Mouse (Mus musculus) embryonic stem cell, embryonic (primary cell): ENCODE data around the gene Ceacam20.

Experiments used
- CTCF ChIA-PET, 4 experiments: fragments of 300-600 bp in 2 of 4; fragments of 350-600 bp in 2 of 4; sonication (Branson Sonifier 250); formaldehyde crosslinking; loops; one replicate each; lab custom pipeline; 2022; ENCODE audit warnings: inconsistent platforms in 2 of 4; lab: Charles Lee
- POLR2A ChIA-PET, 4 experiments: fragments of 300-600 bp in 2 of 4; fragments of 350-600 bp in 2 of 4; sonication (Branson Sonifier 250); formaldehyde crosslinking; loops; one replicate each; lab custom pipeline; 2022; ENCODE audit warnings: antibody characterized with exemption in 4 of 4, inconsistent platforms in 1 of 4; lab: Charles Lee

Gene Ceacam20

DNA sequence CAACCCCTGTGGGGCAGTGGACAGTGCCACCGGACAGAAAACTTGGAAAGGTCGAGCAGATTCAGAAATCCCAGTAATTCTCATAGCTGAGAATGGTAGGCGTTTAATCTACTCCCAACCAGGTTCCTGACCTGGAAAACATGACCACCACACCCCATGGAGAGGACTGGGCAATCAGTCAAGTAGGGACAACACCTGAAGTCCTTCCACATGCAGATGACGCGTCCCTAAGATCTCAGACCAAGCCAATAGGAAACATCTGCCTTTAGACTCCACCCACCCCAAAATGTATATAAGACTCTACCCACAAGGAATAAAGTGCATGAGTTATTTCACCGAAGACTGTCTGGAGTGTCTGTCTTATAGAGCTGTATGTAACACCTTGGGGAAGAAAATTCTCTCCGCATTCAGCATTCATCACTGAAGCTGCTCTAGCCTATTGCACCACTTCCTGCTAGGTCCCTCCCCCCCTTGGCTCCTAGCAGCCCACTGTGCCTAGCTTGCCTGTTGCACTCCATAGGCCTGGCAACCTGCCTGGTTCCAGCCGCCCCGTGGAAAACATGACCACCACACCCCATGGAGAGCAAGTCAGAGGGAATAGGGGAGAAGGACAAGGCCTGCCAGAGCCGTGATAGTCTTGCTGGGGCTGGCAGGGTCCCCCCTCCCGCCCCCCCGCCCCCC is 25.5 kb upstream of the Ceacam20 start:
- ChIA-PET POLR2A (interaction anchor here (0.5 to 6.3 kb wide), 11 partner anchors 10 to 127 kb away, joined by 3 to 29 read pairs (median 4); partner anchors contain the start of gene Igsf23 (in 1 of the 4)), CTCF (interaction anchor here in 2 of 4 experiments (0.9 to 1.8 kb wide), 4 partner anchors 11 to 64 kb away, joined by 3 to 5 read pairs (median 3); no protein-coding TSS in a partner anchor)

- ChIA-PET POLR2A (interaction anchor here (0.5 to 6.3 kb wide), 7 partner anchors 9 to 127 kb away, joined by 3 to 29 read pairs (median 4); partner anchors contain the start of gene Igsf23 (in 1 of the 4)), CTCF (interaction anchor here in 2 of 4 experiments (0.5 to 1.8 kb wide), 3 partner anchors 12 to 50 kb away, joined by 3 to 5 read pairs (median 3); no protein-coding TSS in a partner anchor)
Measured at GRCm38 (mm10) chr7:19940256-19940655, 25.0 kb upstream of the Ceacam20 start.

- ChIA-PET POLR2A (interaction anchor here in 1 of 4 experiments (1.1 kb wide), 1 partner anchor 10 kb away, joined by 3 read pairs; no protein-coding TSS in a partner anchor), CTCF (no interaction called here)
Measured at GRCm38 (mm10) chr7:19944709-19945108, 20.5 kb upstream of the Ceacam20 start.

DNA sequence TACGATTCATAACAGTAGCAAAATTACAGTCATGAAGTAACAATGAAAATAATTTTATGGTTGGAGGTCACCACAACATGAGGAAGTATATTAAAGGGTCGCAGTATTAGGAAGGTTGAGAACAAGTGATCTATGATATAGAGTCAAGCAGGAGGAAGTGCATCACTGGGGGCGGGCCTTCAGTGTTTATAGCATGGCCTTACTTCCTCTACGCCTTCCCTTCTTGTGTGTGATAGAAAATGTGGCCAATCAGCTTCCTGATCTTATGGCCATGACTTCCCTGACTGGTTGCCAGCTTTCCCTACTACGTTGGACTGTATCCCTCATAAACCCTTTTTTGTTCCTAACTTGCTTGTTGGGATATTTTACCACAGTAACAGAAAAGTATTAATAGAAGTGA is 20.0 kb upstream of the Ceacam20 start:
- POLR2A ChIA-PET: no interaction called here
- CTCF ChIA-PET: no interaction called here

GRCm38 (mm10) chr7:19945821-19946515 is 19.2 kb upstream of the Ceacam20 start:
- POLR2A ChIA-PET: no interaction called here
- CTCF ChIA-PET: no interaction called here

DNA sequence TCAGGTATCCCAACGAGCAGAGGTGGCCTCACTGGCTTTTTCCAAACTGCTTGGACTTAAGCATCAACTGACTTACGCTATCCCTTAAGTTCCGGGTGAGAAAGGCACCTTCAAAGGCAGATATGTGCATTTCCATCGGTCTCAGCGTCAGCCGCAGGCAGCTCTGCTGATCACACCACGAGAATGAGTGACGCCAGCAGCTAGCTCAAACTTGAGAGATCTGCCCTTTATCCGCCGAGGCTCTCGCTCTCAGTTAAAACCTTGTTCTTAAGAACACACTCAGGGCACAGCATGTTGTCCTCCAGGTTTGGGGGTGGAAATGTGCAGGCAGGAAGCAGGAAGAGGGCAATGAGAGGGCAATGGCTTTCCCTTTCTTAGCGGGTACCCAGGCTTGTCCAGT is 16.3 kb upstream of the Ceacam20 start:
- ChIA-PET CTCF (interaction anchor here in 3 of 4 experiments (0.6 to 1.5 kb wide), 3 partner anchors 59 to 1120 kb away, joined by 3 to 6 read pairs (median 3); no protein-coding TSS in a partner anchor), POLR2A (interaction anchor here in 3 of 4 experiments (0.8 to 2.7 kb wide), 6 partner anchors 10 to 32 kb away, joined by 3 to 12 read pairs (median 4); partner anchors contain the start of gene Pvr (in 1 of the 3))

DNA sequence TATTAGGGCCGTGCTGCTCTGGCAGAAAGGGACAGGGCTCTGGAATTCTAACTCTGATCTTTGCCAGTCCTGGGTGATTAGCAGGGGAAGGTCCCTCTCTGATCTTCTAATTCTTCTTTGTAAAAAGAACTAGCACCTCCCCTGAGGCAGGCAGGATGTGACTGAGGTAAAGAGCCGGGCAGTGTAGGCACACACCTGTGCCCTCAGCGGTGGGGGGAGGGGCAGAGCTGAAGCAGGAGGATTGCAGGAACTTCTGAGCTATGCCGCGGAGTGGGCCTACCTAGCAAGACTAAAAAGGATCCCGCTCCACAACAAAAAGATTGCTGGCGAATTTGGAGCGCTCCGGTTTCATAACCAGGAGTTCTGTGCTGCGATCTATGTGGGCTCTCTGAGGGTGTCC is 15.2 kb upstream of the Ceacam20 start:
- POLR2A ChIA-PET: interaction anchor here in 3 of 4 experiments (0.7 to 2.7 kb wide), 6 partner anchors 11 to 33 kb away, joined by 3 to 12 read pairs (median 4); partner anchors contain the start of gene Pvr (in 1 of the 3)
- CTCF ChIA-PET: interaction anchor here in 3 of 4 experiments (1.3 to 1.5 kb wide), 2 partner anchors 60 to 281 kb away, joined by 3 to 4 read pairs (median 3); no protein-coding TSS in a partner anchor

- ChIA-PET POLR2A (interaction anchor here in 2 of 4 experiments (1.0 to 2.7 kb wide), 4 partner anchors 12 to 39 kb away, joined by 3 to 12 read pairs (median 6); partner anchors contain the start of gene Pvr (in 1 of the 2)), CTCF (interaction anchor here in 2 of 4 experiments (0.6 to 1.4 kb wide), 4 partner anchors 27 to 282 kb away, joined by 3 to 5 read pairs (median 4); no protein-coding TSS in a partner anchor)
Measured at GRCm38 (mm10) chr7:19950589-19950988, 14.6 kb upstream of the Ceacam20 start, which contains the start of gene Igsf23. TSS of gene Igsf23 (minus strand) at chr7:19950756.

- ChIA-PET POLR2A (interaction anchor here in 3 of 4 experiments (0.5 to 1.6 kb wide), 13 partner anchors 14 to 1067 kb away, joined by 3 to 5 read pairs (median 3); partner anchors contain the start of gene Pvr (in 1 of the 3)), CTCF (interaction anchor here in 2 of 4 experiments (0.9 to 2.8 kb wide), 5 partner anchors 12 to 76 kb away, joined by 3 to 9 read pairs (median 6); no protein-coding TSS in a partner anchor)
Measured at GRCm38 (mm10) chr7:19952320-19952986, 12.8 kb upstream of the Ceacam20 start.

DNA sequence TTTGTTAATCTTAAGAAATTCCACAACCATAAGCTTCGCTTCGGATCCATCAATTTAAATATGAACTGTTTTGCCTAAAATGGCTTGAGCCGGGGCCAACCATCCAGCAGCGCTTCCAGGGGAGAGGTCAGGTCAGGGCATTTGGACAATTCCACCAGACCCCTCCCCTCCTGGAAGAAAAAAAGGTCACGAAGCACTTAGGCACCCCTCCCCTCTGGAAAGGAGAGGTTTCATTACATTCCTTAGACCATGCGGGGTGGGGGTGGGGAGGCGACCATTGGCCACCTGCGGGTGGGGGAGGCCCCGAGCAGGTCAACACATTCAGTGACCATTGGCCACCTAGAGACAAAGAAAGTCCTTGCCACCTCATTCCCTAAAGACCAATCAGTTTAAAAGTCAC is 12.2 kb upstream of the Ceacam20 start:
- ChIA-PET POLR2A (interaction anchor here in 3 of 4 experiments (0.5 to 1.6 kb wide), 11 partner anchors 15 to 1067 kb away, joined by 3 to 5 read pairs (median 3); partner anchors contain the start of gene Pvr (in 1 of the 3)), CTCF (interaction anchor here in 2 of 4 experiments (0.9 to 2.8 kb wide), 4 partner anchors 42 to 77 kb away, joined by 5 to 9 read pairs (median 6); no protein-coding TSS in a partner anchor)

- ChIA-PET CTCF (interaction anchor here (0.5 to 2.3 kb wide), 31 partner anchors 9 to 896 kb away, joined by 3 to 17 read pairs (median 5); partner anchors contain the start of gene Cblc (in 1 of the 4)), POLR2A (interaction anchor here in 2 of 4 experiments (0.6 to 0.7 kb wide), 2 partner anchors 16 to 172 kb away, joined by 3 to 8 read pairs; no protein-coding TSS in a partner anchor)
Measured at GRCm38 (mm10) chr7:19955861-19956260, 9.4 kb upstream of the Ceacam20 start.

- POLR2A ChIA-PET: interaction anchor here in 3 of 4 experiments (0.6 to 0.7 kb wide), 4 partner anchors 17 to 172 kb away, joined by 3 to 8 read pairs (median 3); no protein-coding TSS in a partner anchor
- CTCF ChIA-PET: interaction anchor here (0.5 to 2.3 kb wide), 32 partner anchors 9 to 897 kb away, joined by 3 to 17 read pairs (median 4); partner anchors contain the start of gene Cblc (in 1 of the 4)
Measured at GRCm38 (mm10) chr7:19956341-19956781, 8.9 kb upstream of the Ceacam20 start.

- CTCF ChIA-PET: no interaction called here
- POLR2A ChIA-PET: interaction anchor here in 1 of 4 experiments (1.1 kb wide), 1 partner anchor 31 kb away, joined by 3 read pairs; no protein-coding TSS in a partner anchor
Measured at GRCm38 (mm10) chr7:19962423-19962822, 2.8 kb upstream of the Ceacam20 start.

DNA sequence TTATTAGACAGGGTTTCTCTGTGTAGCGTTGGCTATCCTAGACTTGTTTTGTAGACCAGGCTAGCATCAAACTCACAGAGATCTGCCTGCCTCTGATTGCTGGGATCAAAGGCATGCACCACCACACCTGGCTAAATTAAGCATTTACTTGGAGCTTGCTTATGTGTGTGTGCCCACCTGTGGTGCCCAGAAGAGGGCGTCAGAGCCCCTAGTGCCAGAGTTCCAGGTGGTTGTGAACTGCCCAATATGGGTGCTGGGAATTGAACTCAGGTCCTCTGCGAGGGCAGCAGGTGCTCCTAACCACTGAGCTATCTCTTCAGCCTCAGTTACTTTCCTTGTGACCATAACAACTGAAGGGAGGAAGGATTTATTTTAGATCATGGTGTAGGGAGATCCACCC is 3.9 kb downstream of the Ceacam20 start:
- POLR2A ChIA-PET: interaction anchor here in 2 of 4 experiments (0.7 to 1.1 kb wide), 3 partner anchors 31 to 92 kb away, joined by 3 to 4 read pairs (median 3); no protein-coding TSS in a partner anchor
- CTCF ChIA-PET: interaction anchor here in 3 of 4 experiments (0.5 to 2.5 kb wide), 14 partner anchors 9 to 223 kb away, joined by 3 to 12 read pairs (median 4); no protein-coding TSS in a partner anchor

DNA sequence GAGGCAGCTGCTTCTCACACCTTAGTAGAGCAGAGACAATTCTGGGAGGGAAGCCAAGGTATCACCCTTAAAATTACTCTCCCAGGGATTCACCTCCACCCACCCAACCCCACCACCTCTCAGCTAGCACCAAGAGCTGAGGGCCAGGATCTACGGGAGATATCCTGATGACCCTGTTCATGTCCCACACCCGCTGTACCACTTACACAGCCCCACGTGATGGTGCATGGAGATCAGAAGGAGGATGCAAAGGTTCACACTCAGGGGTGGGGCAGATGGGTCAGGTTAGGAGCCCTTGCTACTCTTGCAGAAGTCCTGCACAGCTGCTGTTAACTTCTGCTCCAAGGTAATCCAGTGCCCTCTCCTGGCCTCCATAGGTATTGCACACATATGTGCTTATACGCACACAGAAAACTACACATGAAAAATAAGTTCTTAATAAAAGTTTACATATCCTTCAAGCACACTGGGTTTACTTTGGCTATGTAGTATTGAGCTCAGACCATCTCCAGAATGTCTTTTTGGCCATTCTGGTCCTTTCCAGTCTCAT is 4.4 kb downstream of the Ceacam20 start:
- ChIA-PET CTCF (interaction anchor here in 3 of 4 experiments (0.5 to 2.5 kb wide), 14 partner anchors 9 to 223 kb away, joined by 3 to 12 read pairs (median 4); no protein-coding TSS in a partner anchor), POLR2A (interaction anchor here in 2 of 4 experiments (0.7 to 1.1 kb wide), 3 partner anchors 30 to 93 kb away, joined by 3 to 4 read pairs (median 3); no protein-coding TSS in a partner anchor)

GRCm38 (mm10) chr7:19970196-19970595 is 5.0 kb downstream of the Ceacam20 start:
- ChIA-PET CTCF (interaction anchor here in 3 of 4 experiments (1.0 to 2.5 kb wide), 7 partner anchors 59 to 180 kb away, joined by 3 to 12 read pairs (median 7); no protein-coding TSS in a partner anchor), POLR2A (no interaction called here)
